Mouse (Mus musculus) layer of hippocampus, adult 2 months (tissue): ENCODE measurements around the gene Galnt12. TPM values are rescaled to one million over a fixed set of nuclear protein-coding genes. Genes with fewer than 3 reads are reported as not detected.

Experiments used
- DNase-seq, 2 experiments: peaks; one replicate each; pipeline ENCODE4 v3.0.0; 2022; ENCODE audit warnings: low spot score in 2 of 2
- H3K27ac ChIP-seq: fragments of 200-600 bp; 2 replicates; pipeline ENCODE4 v1.8.1; 2022
- H3K4me3 ChIP-seq: fragments of 200-600 bp; 2 replicates; pipeline ENCODE4 v1.8.1; 2022; ENCODE audit warnings: mild to moderate bottlenecking
- CTCF ChIP-seq: fragments of 200-600 bp; conservative IDR thresholded peaks from 2 replicates; pipeline ENCODE4 v1.8.1; 2022; ENCODE audit warnings: antibody characterized with exemption, mild to moderate bottlenecking, moderate library complexity
- total RNA-seq, 2 experiments: library from RNA; stranded (reverse); gene quantifications; 2 replicates each; pipeline ENCODE4 v1.2.3; 2021

Gene Galnt12
- total RNA-seq, 2 experiments from 2014 or later, result 0.69 to 0.97 TPM

GRCm38 (mm10) chr4:47141444-47142154 is 49.9 kb downstream of the Galnt12 start:
- H3K27ac ChIP-seq, result no peak overlapping the region
- DNase-seq, result no peak
- H3K4me3 ChIP-seq, result no peak overlapping the region
- no peak for TF ChIP-seq CTCF

GRCm38 (mm10) chr4:47143849-47144248 is 52.1 kb downstream of the Galnt12 start:
- no peak overlapping the region for H3K4me3 ChIP-seq
- DNase-seq, result no peak
- H3K27ac ChIP-seq, result no peak overlapping the region
- TF ChIP-seq CTCF, result no peak

GRCm38 (mm10) chr4:47145341-47145740 is 53.6 kb downstream of the Galnt12 start:
- no peak for DNase-seq
- Histone ChIP-seq H3K27ac (no peak overlapping the region), H3K4me3 (no peak overlapping the region)
- no peak for TF ChIP-seq CTCF

- no peak overlapping the region for H3K4me3 ChIP-seq
- DNase-seq, result no peak
- TF ChIP-seq CTCF, result no peak
- no peak overlapping the region for H3K27ac ChIP-seq
These were observed 54.9 kb downstream of the Galnt12 start for GRCm38 (mm10) chr4:47146561-47146960.

- Histone ChIP-seq H3K27ac (no peak overlapping the region), H3K4me3 (no peak overlapping the region)
- TF ChIP-seq CTCF, result no peak
- no peak for DNase-seq
These were observed 58.3 kb downstream of the Galnt12 start for GRCm38 (mm10) chr4:47149963-47150362.

- Histone ChIP-seq H3K4me3 (no peak overlapping the region), H3K27ac (no peak overlapping the region)
- TF ChIP-seq CTCF, result no peak
- DNase-seq, result no peak
These were observed 59.1 kb downstream of the Galnt12 start for GRCm38 (mm10) chr4:47150806-47151205.

GRCm38 (mm10) chr4:47151553-47152183 is 60.0 kb downstream of the Galnt12 start:
- no peak for TF ChIP-seq CTCF
- DNase-seq, result no peak
- Histone ChIP-seq H3K27ac (no peak overlapping the region), H3K4me3 (no peak overlapping the region)

GRCm38 (mm10) chr4:47161103-47161755 is 69.5 kb downstream of the Galnt12 start:
- no peak for DNase-seq
- no peak for TF ChIP-seq CTCF
- no peak overlapping the region for H3K27ac ChIP-seq
- H3K4me3 ChIP-seq, result no peak overlapping the region

GRCm38 (mm10) chr4:47161756-47162587 is 70.3 kb downstream of the Galnt12 start:
- TF ChIP-seq CTCF, result no peak
- no peak for DNase-seq
- H3K4me3 ChIP-seq, result no peak overlapping the region
- H3K27ac ChIP-seq, result no peak overlapping the region

- no peak for DNase-seq
- Histone ChIP-seq H3K4me3 (no peak overlapping the region), H3K27ac (no peak overlapping the region)
- TF ChIP-seq CTCF, result no peak
These were observed 80.6 kb downstream of the Galnt12 start for GRCm38 (mm10) chr4:47172314-47172713.

Other genes with a start within 250 kb of the Galnt12 start
- gene Gabbr2, start 100.0 kb upstream of the Galnt12 start, total RNA-seq, result 100 to 1,000 TPM; 203 to 223 TPM
- gene Anks6, start 34.5 kb upstream of the Galnt12 start, total RNA-seq, result 10 to 100 TPM; 21.7 to 25.9 TPM
- gene Col15a1, start 116.3 kb downstream of the Galnt12 start, total RNA-seq, result 1 to 10 TPM; 6.8 to 7.0 TPM